Mouse (Mus musculus) heart, postnatal 0 days (tissue): Measurements from ENCODE around the gene Slc25a26.

Source experiments
- CTCF ChIP-seq: IDR thresholded peaks from 2 replicates; pipeline ENCODE4 v1.5.1; 2016; ENCODE audit warnings: antibody characterized with exemption, control low read depth, low read depth
- EP300 ChIP-seq: IDR thresholded peaks from 2 replicates; pipeline ENCODE4 v1.6.1; 2016; ENCODE audit warnings: antibody characterized with exemption, low read depth

GRCm38 (mm10) chr6:94624543-94624942 is 124.4 kb downstream of the Slc25a26 start:
- TF ChIP-seq CTCF: no peak
- no peak for TF ChIP-seq EP300
